Mouse (Mus musculus): ENCODE data around the gene Calm3. TPM values are rescaled to one million over a fixed set of nuclear protein-coding genes. Genes with fewer than 3 reads are reported as not detected.
"Not testable (repeated sequence)": the region's sequence is repeated elsewhere in the genome, so short reads cannot be mapped to it uniquely, and the experiment has no call there.

Calm3 gene
- total and polyA plus RNA-seq, 2 experiments from 2014 or later = 107 to 342 TPM

GRCm38 (mm10) chr7:16956410-16957265 lies 32.7 kb upstream of the Calm3 start:
- Histone ChIP-seq H3K4me3 (ENCODE audit: low read depth, low read length) (no peak overlapping the region), H3K27ac (ENCODE audit: low read depth) (no peak overlapping the region), H3K4me2 (ENCODE audit: low read depth, low read length) (no peak overlapping the region), H3K9ac (replicated peaks; ENCODE audit: low read depth, low read length) (no peak overlapping the region), H3K36me3 (replicated peaks; ENCODE audit: control insufficient read depth, insufficient read depth, low read length) (no peaks in the 10 kb centered on the region), H3K27me3 (ENCODE audit: control insufficient read depth, insufficient read depth, low read length) (0 out of 2 replicates have a peak, but pooled peaks cover 9% of the 10 kb centered on the region), H3K9me3 (replicated peaks; ENCODE audit: control insufficient read depth, low read length) (no peaks in the 10 kb centered on the region), H3K4me1 (ENCODE audit: control insufficient read depth, insufficient read depth) (no peaks in the 10 kb centered on the region)
- DNase-seq (ENCODE audit: low spot score) (no peak), ATAC-seq (ENCODE audit: insufficient read depth, low read depth) (no peak)
- TF ChIP-seq CTCF (IDR thresholded peaks at IDR 0.05; ENCODE audit: low read depth) (no peak), EP300 (IDR thresholded peaks at IDR 0.05; ENCODE audit: low read depth) (no peak)
- 73% methylated on average over 15 of the region's 15 CpGs for WGBS

- TF ChIP-seq CTCF (IDR thresholded peaks at IDR 0.05; ENCODE audit: low read depth) (no peak), EP300 (IDR thresholded peaks at IDR 0.05; ENCODE audit: low read depth) (no peak)
- Histone ChIP-seq H3K36me3 (replicated peaks; ENCODE audit: control insufficient read depth, insufficient read depth, low read length) (no peaks in the 10 kb centered on the region), H3K4me3 (ENCODE audit: low read depth, low read length) (no peak overlapping the region), H3K27ac (ENCODE audit: low read depth) (no peak overlapping the region), H3K27me3 (ENCODE audit: control insufficient read depth, insufficient read depth, low read length) (0 out of 2 replicates have a peak, but pooled peaks cover 5% of the 10 kb centered on the region), H3K4me1 (ENCODE audit: control insufficient read depth, insufficient read depth) (no peaks in the 10 kb centered on the region), H3K4me2 (ENCODE audit: low read depth, low read length) (no peak overlapping the region), H3K9ac (replicated peaks; ENCODE audit: low read depth, low read length) (no peak overlapping the region), H3K9me3 (replicated peaks; ENCODE audit: control insufficient read depth, low read length) (no peaks in the 10 kb centered on the region)
- WGBS = 61% methylated on average over 4 of the region's 4 CpGs
- DNase-seq (ENCODE audit: low spot score) (no peak), ATAC-seq (ENCODE audit: insufficient read depth, low read depth) (no peak)
Observed at GRCm38 (mm10) chr7:16955712-16956111, 31.8 kb upstream of the Calm3 start.

- H3K9me3 ChIP-seq (replicated peaks; ENCODE audit: control insufficient read depth, low read length); H3K27me3 ChIP-seq (ENCODE audit: control insufficient read depth, insufficient read depth, low read length); ATAC-seq (ENCODE audit: insufficient read depth, low read depth); H3K9ac ChIP-seq (replicated peaks; ENCODE audit: low read depth, low read length); H3K4me3 ChIP-seq (ENCODE audit: low read depth, low read length); H3K4me1 ChIP-seq (ENCODE audit: control insufficient read depth, insufficient read depth); H3K36me3 ChIP-seq (replicated peaks; ENCODE audit: control insufficient read depth, insufficient read depth, low read length); H3K4me2 ChIP-seq (ENCODE audit: low read depth, low read length); H3K27ac ChIP-seq (ENCODE audit: low read depth); DNase-seq (ENCODE audit: low spot score): not testable (repeated sequence)
- WGBS = 65% methylated on average over 2 of the region's 2 CpGs
Observed at GRCm38 (mm10) chr7:16953776-16954175, 29.9 kb upstream of the Calm3 start.

GRCm38 (mm10) chr7:16950861-16951635 lies 27.1 kb upstream of the Calm3 start:
- 24% methylated on average over 18 of the region's 18 CpGs for whole genome bisulfite sequencing
- peaks cover 22% of the 10 kb centered on the region for H3K4me1 ChIP-seq (ENCODE audit: control insufficient read depth, insufficient read depth)
- TF ChIP-seq CTCF (IDR thresholded peaks at IDR 0.05; ENCODE audit: low read depth) (peak; percentile 86), EP300 (IDR thresholded peaks at IDR 0.05; ENCODE audit: low read depth) (no peak)
- ATAC-seq (ENCODE audit: insufficient read depth, low read depth) (peak; percentile 81), DNase-seq (ENCODE audit: low spot score) (peak; percentile 80)
- no peak overlapping the region for H3K4me2 ChIP-seq (ENCODE audit: low read depth, low read length)
- H3K4me3 ChIP-seq (ENCODE audit: low read depth, low read length) = no peak overlapping the region
- no peak overlapping the region for H3K9ac ChIP-seq (replicated peaks; ENCODE audit: low read depth, low read length)
- no peaks in the 10 kb centered on the region for H3K36me3 ChIP-seq (replicated peaks; ENCODE audit: control insufficient read depth, insufficient read depth, low read length)
- no peak overlapping the region for H3K27ac ChIP-seq (ENCODE audit: low read depth)
- peaks cover 10% of the 10 kb centered on the region for H3K27me3 ChIP-seq (ENCODE audit: control insufficient read depth, insufficient read depth, low read length)
- H3K9me3 ChIP-seq (replicated peaks; ENCODE audit: control insufficient read depth, low read length) = no peaks in the 10 kb centered on the region

GRCm38 (mm10) chr7:16949908-16950841 lies 26.3 kb upstream of the Calm3 start:
- no peak for TF ChIP-seq EP300 (IDR thresholded peaks at IDR 0.05; ENCODE audit: low read depth)
- TF ChIP-seq CTCF (IDR thresholded peaks at IDR 0.05; ENCODE audit: low read depth) = peak; percentile 88
- Histone ChIP-seq H3K9me3 (replicated peaks; ENCODE audit: control insufficient read depth, low read length) (no peaks in the 10 kb centered on the region), H3K27ac (ENCODE audit: low read depth) (no peak overlapping the region), H3K4me3 (ENCODE audit: low read depth, low read length) (peak overlapping the region; percentile 33), H3K27me3 (ENCODE audit: control insufficient read depth, insufficient read depth, low read length) (peaks cover 19% of the 10 kb centered on the region), H3K36me3 (replicated peaks; ENCODE audit: control insufficient read depth, insufficient read depth, low read length) (no peaks in the 10 kb centered on the region), H3K4me1 (ENCODE audit: control insufficient read depth, insufficient read depth) (peaks cover 22% of the 10 kb centered on the region), H3K4me2 (ENCODE audit: low read depth, low read length) (peak overlapping the region; percentile 56), H3K9ac (replicated peaks; ENCODE audit: low read depth, low read length) (no peak overlapping the region)
- ATAC-seq (ENCODE audit: insufficient read depth, low read depth) = 0 out of 2 replicates have a peak, but pooled peaks have one; percentile 18
- 9% methylated on average over 29 of the region's 29 CpGs for WGBS
- peak; percentile 44 for DNase-seq (ENCODE audit: low spot score)

Measured in heart, postnatal 0 days (tissue).